Mouse (Mus musculus) B cell, adult (primary cell): ENCODE results near the gene Glis2. TPM values are rescaled to one million over a fixed set of nuclear protein-coding genes. Genes with fewer than 3 reads are reported as not detected.

Experiments
- total RNA-seq: library from RNA; stranded (reverse); gene quantifications from 4 replicates; pipeline ENCODE4 v1.2.4, GENCODE M21; 2023; ENCODE audit not compliant: inconsistent age

Glis2 gene
- 0.13 to 0.61 TPM (median 0.45 TPM) in 3 of 4 replicates, not detected in the other for total RNA-seq

DNA sequence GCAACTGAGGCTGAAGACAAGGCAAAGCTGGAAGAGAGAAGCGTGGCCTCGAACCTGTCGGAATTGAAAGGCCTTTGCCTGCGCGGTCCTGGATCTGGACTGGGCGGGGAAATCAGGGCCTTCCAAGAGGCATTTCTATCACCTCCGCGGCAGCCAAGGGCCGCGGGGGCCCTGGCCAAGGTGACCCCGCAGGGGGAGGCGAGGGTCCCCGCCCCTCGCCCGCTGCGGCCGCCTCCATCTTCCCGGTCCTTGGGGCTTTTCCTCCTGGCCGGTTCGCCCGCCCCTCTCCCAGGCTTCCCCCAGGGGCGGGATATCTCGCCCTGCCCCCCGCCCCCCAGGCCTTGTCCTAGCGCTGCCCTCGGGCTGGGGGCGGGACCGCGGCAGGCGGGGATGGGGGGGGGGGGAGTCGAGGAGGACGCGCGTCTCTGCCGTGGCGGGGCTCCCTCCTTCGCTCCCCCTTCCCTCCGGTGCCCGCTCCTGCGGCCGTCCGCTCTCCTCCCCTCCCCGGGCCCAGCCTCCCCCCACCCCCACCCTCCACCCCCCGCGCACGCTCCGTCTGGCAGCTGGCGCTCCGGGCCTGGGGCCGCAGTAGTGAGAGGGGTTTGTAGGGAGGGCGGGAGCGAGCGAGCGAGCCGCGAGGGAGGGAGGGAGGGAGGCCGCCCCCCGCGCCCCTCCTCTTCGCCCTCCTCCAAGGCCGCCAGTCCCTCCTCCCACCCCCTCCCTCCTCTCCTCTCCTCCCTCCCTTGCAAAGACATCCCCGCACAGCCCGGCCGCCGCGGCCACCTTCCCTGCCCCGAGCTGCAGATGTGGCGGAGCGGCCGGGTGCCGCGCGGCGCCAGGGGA is at the start of gene Glis2:
Gene Glis2, plus strand, starts transcription at position 743 of the 843 bp plus-strand sequence.

DNA sequence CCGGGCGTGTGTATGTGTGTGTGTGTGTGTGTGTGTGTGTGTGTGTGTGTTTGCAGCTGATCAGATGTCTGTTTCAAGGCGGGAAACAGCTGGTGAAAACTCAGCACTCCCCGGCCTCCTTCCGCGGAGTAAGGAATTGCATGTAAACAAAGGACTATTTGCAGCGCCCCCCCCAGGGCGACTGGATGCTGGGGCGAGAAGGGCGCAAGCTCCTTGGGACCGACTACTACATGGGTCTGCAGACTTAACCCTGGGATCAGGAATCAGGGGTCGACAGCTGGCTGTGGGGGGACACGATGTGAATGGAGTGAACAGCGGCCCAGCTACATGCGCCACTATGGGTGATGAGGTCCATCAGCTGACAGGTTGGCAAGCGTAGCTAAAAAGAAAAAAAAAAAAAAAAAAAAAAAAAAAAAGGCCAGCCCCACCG is 34.8 kb upstream of the Glis2 start, which contains the start of gene Tfap4:
Gene Tfap4, minus strand, starts transcription at position 140 of the 430 bp plus-strand sequence.

DNA sequence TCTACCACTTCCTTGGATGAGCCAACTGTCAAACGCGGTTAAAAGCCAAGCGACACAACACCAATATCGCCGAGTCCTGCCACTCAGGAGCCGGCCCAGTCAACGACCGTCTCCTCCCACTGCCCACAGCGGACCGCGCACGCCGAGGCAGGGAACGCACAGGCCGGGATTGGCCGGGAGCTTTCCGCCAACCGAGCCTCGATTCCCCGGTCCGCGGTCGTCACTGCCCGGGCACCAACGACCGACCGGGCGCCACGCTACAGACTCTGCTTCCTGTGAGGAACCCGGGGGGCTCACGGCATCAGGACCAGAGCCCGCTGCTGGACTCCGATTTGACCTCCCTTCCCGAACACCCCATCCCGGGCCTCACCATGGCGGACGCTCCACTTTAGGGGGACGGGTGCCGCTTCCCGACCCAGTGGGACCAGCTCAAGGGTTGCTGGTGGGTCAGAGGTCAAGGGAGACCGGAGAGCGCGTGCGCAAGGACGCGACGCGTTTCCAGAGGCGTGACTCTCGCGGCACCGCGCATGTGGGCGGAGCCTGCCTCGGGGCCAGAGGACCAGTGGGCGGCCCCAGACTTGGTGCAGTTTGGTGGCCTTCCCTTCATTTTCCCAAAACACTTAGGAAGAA is 30.1 kb downstream of the Glis2 start, which contains the start of gene Pam16:
Gene Pam16, minus strand, starts transcription at position 508 of the 630 bp plus-strand sequence.

DNA sequence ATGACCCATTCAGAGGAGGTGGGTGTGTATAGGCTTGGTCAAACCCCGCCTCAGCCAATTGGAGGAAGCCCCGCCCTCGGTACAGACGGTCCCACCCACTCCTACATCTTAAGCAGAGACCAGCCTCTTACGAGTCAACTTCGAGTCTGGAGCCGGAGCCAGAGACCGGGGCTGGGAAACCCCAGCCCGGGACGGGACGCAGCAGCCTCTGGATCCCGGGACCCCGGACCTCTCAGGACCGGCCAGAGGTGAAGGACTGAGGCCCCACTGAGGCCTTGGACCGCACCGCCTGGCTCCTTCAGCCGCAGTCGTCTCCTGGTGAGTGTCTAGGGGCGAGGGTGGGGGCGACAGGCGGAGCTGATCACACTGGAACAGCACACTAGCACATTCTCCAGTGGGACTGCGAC is 45.3 kb downstream of the Glis2 start, which contains the start of the genes Vasn and Dnaja3:
Gene Vasn, plus strand, starts transcription at position 111 of the 407 bp plus-strand sequence.
Gene Dnaja3, plus strand, starts transcription at position 159 of the 407 bp plus-strand sequence.

Other genes with a start within 250 kb of the Glis2 start
- 3.7 to 4.8 TPM (median 4.2 TPM) in 4 replicates for gene Adcy9, start 174.2 kb upstream of the Glis2 start, total RNA-seq
- 1.3 to 2.4 TPM (median 1.7 TPM) in 4 replicates for gene Srl, start 52.9 kb upstream of the Glis2 start, total RNA-seq
- gene Tfap4, start 34.9 kb upstream of the Glis2 start, total RNA-seq, result 9.7 to 12.9 TPM (median 11.3 TPM) in 4 replicates
- 35.3 to 46.5 TPM (median 42.0 TPM) in 4 replicates for gene Pam16, start 30.3 kb downstream of the Glis2 start, total RNA-seq
- 0.63 to 2.5 TPM (median 0.81 TPM) in 3 of 4 replicates, not detected in the other for gene Vasn, start 45.2 kb downstream of the Glis2 start, total RNA-seq
- 30.1 to 34.1 TPM (median 31.9 TPM) in 4 replicates for gene Dnaja3, start 45.3 kb downstream of the Glis2 start, total RNA-seq
- 202 to 234 TPM (median 210 TPM) in 4 replicates for gene Coro7, start 85.1 kb downstream of the Glis2 start, total RNA-seq
- 10.6 to 12.9 TPM (median 11.6 TPM) in 4 replicates for gene Nmral1, start 124.6 kb downstream of the Glis2 start, total RNA-seq
- gene Hmox2, start 131.6 kb downstream of the Glis2 start, total RNA-seq, result 47.7 to 55.4 TPM (median 53.2 TPM) in 4 replicates
- 54.2 to 63.9 TPM (median 60.2 TPM) in 4 replicates for gene Cdip1, start 195.6 kb downstream of the Glis2 start, total RNA-seq
- not detected in 4 replicates for gene 4930562C15Rik, start 240.7 kb downstream of the Glis2 start, total RNA-seq